Mouse (Mus musculus) cortical plate, adult 2 months (tissue): ENCODE measurements around the gene Mrpl11. TPM values are rescaled to one million over a fixed set of nuclear protein-coding genes. Genes with fewer than 3 reads are reported as not detected.
"Not testable (repeated sequence)": the region's sequence is repeated elsewhere in the genome, so short reads cannot be mapped to it uniquely, and the experiment has no call there.

Experiments used
- H3K27ac ChIP-seq: fragments of 200-500 bp; 2 replicates; pipeline ENCODE4 v1.5.1; 2012; ENCODE audit warnings: low read length, control low read depth, inconsistent platforms; ENCODE audit not compliant: insufficient read depth
- H3K4me1 ChIP-seq: fragments of 200-500 bp; 2 replicates; pipeline ENCODE4 v1.6.1; 2011; ENCODE audit warnings: low read length; ENCODE audit not compliant: control insufficient read depth, insufficient read depth
- H3K4me3 ChIP-seq: fragments of 200-500 bp; 2 replicates; pipeline ENCODE4 v1.5.1; 2011; ENCODE audit warnings: mild to moderate bottlenecking, low read length, control low read depth; ENCODE audit not compliant: insufficient read depth
- CTCF ChIP-seq: fragments of 200-500 bp; IDR thresholded peaks from 2 replicates; pipeline ENCODE4 v1.5.1; 2011; ENCODE audit warnings: mild to moderate bottlenecking, control low read depth, low read length; ENCODE audit not compliant: insufficient read depth; ENCODE audit errors: extremely low read depth
- POLR2A ChIP-seq: fragments of 200-500 bp; IDR thresholded peaks from 2 replicates; pipeline ENCODE4 v1.6.1; 2011; ENCODE audit warnings: mild to moderate bottlenecking, low read length, control low read depth; ENCODE audit not compliant: insufficient read depth; ENCODE audit errors: extremely low read depth
- polyA plus RNA-seq: library from polyadenylated mRNA; depleted of rRNA; stranded (reverse); fragments of >200 nt; gene quantifications from 2 replicates; pipeline ENCODE4 v1.2.3, GENCODE M21; 2012

The Mrpl11 gene
- polyA plus RNA-seq, 1 experiment: 70.5 TPM

DNA sequence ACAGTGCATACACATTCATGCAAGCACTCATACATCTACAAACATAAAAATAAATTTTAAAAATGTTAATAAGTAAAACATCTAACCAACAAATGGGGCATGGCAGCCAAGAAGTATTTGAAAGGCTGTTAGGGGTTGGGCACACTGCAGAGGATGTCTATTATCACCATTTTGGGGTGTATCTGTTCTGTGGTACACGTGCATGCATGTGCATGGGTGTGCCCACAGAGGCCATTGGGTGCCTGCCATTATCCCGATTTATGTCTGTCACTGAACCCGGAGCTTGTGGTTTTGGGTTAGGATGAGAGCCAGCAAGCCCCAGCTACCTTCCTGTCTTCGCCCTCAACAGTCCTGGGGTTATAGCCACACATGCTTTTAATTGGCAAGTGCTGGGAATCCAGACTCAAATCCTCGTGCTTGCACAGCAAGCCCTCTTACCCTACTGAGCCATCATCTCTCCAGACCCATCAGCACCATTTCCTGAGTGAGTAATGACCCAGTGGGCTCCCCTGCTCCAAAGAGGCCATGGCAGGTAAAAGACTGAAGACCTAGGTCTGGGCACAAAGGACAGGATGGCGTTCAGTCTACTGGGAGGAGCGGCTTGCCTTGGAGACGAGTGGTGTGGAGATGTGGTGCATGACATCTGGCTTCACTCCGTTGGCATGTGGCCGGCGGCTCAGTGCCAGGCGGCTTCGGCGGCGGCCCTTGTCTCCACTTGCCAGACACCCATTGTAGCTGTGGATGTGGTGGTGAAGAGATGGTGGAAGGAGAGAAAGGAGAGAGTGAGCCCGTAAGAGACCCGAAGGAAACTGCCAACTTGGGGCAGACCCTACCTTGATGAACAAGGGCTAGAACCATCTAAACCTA lies 24.3 kb upstream of the Mrpl11 start:
- H3K4me1 ChIP-seq: no peaks in the 10 kb centered on the region
- TF ChIP-seq POLR2A (no peak), CTCF (no peak)
- H3K4me3 ChIP-seq: no peak overlapping the region
- no peak overlapping the region for H3K27ac ChIP-seq

DNA sequence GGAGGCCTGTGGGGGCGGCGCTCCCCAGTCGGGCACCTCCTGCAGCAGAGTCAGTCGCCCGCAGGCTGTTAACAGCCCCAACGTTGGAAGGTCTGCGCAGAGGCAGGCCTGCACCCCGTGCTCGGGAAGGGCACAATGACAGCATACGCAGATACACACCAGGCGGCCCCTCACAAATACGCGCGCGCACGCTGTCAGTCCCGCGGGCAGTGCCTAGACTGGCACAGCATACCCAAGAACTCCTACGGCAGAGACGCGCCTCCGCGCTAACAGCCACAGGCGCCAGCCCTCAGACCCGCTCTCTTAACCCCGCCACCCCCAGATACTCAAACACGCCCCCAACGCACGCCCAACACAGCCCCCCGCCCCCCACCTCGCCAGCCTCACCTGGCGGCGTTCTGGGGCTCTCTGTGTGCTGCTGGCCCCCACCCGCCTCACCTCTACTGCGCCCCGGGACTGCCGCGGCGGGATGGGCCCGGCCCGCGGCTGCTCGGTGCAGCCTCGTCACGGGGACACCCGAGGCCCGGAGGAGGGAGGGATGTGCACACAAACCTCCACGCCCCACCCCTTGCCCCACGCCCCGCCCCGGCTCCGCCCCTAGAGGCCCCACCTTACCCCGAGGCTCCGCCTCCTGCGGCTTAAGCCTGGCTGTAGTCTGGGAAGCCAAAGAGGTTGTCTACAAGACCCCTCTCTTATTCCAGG lies 19.2 kb upstream of the Mrpl11 start, which contains the start of gene Peli3:
Peli3 (minus strand) TSS at position 577 of the 702 bp plus-strand sequence.
- TF ChIP-seq POLR2A: no peak
- no peak for TF ChIP-seq CTCF
- Histone ChIP-seq H3K4me1 (no peaks in the 10 kb centered on the region), H3K4me3 (peak within 1 kb of the TSS; percentile 56), H3K27ac (0 out of 2 replicates have a peak within 1 kb of the TSS, but pooled peaks have one; percentile 6)

DNA sequence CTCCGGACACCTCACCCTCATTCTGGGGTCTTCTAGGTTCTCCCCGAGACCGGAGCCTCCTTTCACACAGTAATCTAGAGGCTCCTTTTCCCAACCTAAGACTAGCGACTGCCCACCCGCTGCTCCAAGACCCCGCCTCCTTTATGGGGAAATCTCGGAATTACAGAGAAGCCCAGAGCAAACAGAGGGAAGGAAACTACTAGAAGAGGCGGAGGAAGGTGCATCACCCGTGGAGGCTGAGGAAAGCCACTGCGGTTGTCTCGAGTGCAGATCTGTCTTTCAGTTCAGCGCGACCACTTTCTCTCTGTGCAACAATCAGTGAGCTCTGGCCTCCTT lies 18.7 kb upstream of the Mrpl11 start:
- Histone ChIP-seq H3K4me1 (no peaks in the 10 kb centered on the region), H3K4me3 (peak overlapping the region; percentile 56), H3K27ac (no peak overlapping the region)
- no peak for TF ChIP-seq CTCF
- no peak for TF ChIP-seq POLR2A

DNA sequence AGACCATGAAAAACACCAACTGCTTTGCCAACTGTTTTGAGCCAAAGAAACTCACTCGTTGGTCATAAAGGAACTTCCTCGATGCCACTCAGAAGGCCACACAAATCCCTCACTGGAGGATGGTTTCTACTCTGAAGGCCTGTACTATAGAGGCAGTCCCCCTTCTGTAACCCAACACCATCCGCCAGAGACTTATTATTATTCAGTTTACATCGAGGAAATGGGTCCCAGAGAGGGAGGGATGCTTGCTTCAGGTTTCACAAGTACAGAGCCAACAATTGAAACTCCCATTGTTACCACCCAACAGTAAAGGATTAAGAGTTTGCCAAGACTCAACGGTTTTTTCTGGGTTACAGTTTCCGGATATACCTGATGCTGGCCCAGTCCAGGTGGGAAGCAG lies 16.4 kb upstream of the Mrpl11 start:
- no peak for TF ChIP-seq CTCF
- no peak for TF ChIP-seq POLR2A
- H3K27ac ChIP-seq: no peak overlapping the region
- H3K4me1 ChIP-seq: no peaks in the 10 kb centered on the region
- no peak overlapping the region for H3K4me3 ChIP-seq

DNA sequence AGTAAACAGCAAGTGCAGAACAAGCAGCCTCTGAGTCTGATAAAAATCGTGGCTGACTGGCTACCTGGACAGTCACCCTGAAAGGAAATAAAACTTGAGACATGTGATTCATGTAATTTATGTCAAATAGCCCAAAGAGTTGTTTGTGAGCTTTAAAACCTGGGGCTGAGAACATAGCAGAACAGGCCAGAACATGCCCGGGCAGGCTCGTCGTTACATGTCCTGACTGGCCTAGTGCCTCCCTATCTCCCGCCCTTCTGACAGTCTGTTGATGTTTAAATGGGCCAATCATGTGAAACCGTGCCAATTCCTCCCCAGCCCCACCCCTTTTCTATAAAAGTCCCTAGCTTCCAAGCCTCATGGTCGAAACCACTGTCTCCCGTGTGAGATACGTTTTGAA lies 13.3 kb upstream of the Mrpl11 start:
- not testable (repeated sequence) for H3K27ac ChIP-seq, H3K4me3 ChIP-seq, H3K4me1 ChIP-seq

DNA sequence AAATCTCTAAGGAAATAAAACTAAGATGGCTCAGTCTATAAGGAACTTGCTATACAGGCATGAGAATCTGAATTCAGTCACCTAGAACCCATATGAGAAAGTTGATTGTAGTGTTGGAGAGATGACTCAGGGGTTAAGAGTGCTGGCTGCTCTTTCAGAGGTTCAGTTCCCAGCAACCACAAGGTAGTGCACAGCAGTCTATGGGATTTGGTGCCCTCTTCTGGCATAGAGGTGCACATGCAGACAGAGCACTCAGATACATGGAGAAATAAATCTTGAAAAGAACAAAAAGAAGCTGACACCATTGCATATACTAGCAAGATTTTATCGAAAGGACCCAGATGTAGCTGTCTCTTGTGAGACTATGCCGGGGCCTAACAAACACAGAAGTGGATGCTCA lies 6.3 kb downstream of the Mrpl11 start:
- Histone ChIP-seq H3K27ac (no peak overlapping the region), H3K4me3 (no peak overlapping the region), H3K4me1 (no peaks in the 10 kb centered on the region)
- TF ChIP-seq POLR2A (no peak), CTCF (peak; percentile 35)

DNA sequence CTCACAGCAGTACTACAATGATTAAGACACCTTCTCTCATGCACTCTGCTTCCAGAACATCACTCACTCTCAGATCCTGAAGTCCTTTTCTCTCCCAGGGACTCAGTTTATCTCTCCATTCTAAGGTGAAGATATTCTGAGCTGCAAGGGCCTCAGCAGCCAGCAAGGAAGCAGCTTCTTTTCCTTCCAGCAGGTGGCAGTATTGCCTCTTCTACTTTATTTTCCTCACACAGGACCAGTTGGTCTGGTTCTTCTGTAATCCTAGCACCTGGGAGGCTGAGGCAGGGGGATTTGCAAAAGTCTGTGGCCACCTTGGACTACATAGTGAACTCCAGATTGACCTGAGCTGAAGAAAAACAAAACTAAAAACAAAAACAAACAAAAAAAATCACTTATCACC lies 19.8 kb downstream of the Mrpl11 start:
- Histone ChIP-seq H3K4me3 (no peak overlapping the region), H3K4me1 (no peaks in the 10 kb centered on the region), H3K27ac (no peak overlapping the region)
- TF ChIP-seq POLR2A (no peak), CTCF (peak; percentile 87)

DNA sequence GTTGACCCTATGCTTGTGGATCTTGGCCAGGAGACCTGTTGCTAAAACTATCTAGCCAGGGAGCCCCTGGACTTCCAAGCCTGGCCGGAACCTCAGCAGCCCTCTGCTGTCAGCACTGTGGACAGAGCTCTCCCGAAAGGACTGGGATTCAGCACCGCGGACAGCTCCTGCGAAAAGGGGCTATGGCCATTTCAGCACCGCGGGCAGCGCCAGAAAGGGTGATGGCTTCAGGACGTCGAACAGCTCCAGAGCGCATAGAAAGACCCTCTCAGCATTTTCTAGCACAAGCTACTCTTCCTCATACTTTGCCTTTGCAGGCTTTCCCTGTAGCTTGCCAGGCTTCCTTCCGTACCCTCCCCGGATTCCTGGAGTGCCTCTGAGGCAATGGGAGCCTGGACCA lies 27.1 kb downstream of the Mrpl11 start:
- Histone ChIP-seq H3K27ac (0 out of 2 replicates have a peak overlapping the region, but pooled peaks have one; percentile 51), H3K4me1 (peaks cover 7% of the 10 kb centered on the region), H3K4me3 (peak overlapping the region; percentile 80)
- TF ChIP-seq CTCF (no peak), POLR2A (peak; percentile 6; the same call in 1 of the 2 replicates)

DNA sequence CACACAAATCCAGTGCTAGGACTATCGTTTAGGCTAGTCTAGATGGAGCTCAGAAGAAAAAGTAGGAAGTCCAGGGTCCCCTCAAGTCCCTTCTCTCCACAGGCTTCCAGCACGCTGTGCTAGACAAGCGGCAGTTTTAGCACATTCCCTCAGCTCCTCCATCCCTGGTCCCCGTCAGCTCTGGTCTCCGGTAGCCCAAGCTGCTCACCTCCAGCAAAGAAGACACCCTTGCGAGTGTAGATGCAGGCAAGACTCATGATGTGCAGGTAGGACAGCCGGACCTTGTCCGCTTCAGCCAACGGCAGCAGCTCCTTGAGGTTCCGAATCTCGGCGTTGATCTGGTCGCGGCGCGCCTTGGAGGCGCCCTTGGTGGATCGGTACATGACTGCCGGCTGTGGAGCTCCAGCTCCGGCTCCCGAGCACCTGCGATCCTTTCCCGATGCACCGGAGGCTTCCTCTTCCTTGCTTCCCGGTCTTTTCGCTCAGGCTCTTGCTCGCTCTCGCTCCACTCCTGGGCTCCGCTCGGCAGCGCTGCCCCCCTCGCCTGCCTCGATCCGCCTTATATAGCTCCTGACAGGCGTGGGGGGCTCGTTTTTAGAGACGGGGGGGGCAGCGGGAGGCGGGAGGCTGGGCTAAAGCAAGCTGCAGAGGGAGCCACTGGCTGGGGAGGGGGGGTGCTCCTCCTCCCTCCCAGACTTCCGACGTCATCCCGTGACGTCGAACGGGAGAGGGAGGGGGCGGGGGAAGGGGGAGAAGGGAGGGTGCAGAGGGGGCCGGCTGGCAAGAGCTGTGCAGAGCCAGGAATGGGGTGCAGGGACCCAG lies 27.7 kb downstream of the Mrpl11 start:
- Histone ChIP-seq H3K4me1 (peaks cover 7% of the 10 kb centered on the region), H3K27ac (peak overlapping the region; percentile 80), H3K4me3 (peak overlapping the region; percentile 80)
- TF ChIP-seq POLR2A (peak; percentile 99), CTCF (no peak)
